In the genomic region with DNA sequence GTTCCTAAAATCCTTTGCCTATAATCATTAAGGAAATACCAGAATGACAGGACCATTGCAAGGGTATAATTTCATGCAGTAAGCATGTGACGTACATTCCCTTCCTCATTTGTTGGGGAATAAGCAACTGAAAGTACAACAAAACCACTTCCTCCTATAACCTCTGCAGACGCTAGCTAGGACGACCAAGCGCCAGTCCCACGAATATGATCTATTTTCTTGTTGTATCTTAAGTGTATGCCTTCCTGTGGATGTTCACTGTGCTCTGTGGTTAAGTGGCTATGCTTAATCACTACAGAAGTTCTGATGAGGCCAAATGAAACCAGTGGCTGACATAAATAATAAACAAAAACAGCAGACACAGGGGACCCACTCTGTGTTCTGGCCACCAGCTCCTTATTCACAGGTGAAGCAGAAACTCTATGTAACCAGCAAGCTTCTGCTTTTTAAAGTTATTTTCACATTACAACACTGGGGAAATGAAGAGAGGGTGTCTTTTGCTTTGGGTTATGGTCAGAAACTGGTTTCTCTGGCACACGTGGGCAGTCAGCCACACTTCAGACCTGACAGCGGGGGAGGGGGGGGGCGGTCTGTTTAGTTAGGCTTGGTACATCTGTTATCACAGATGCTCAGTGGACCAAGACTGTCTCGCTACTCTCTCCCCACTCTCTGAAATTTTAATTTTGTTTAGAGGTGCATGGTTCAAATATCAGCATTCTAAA, we compare ENCODE assay signal across 10 mouse cellular contexts.
DNase-seq lines count a peak whose midpoint lies in the region; ATAC-seq and TF ChIP-seq lines count a peak whose summit lies in the region.
"Had no signal": no experiment of that assay in that cellular context is flagged by ENCODE, and none has a peak within 500 bp of the region (broad histone marks: within the 10 kb centered on the region; RNA-seq: fewer than 3 reads in every experiment).

No protein-coding gene starts in this region.

- no peaks in the 10 kb centered on the region for H3K9me3 ChIP-seq in forebrain, embryonic 13.5 days (replicated peaks)
- H3K9me3 ChIP-seq in forebrain, embryonic 12.5 days: no peaks in the 10 kb centered on the region
- H3K9me3 ChIP-seq in intestine, postnatal 0 days (ENCODE audit: control insufficient read depth): no peaks in the 10 kb centered on the region
- H3K9me3 ChIP-seq: kidney, embryonic 15.5 days had no signal

- peak; percentile 56 for DNase-seq in lung, postnatal 36 days
- no peak for DNase-seq in lung, postnatal 4 days
- peak; percentile 22 to 24 for DNase-seq in thymus, postnatal 36 days
- no peak for DNase-seq in yolk sac, embryonic 10.5 days (ENCODE audit: low spot score)
- DNase-seq: cerebellum, adult 8-10 months had no signal

- WGBS in forebrain, embryonic 13.5 days: 77% methylated on average over 9 of the region's 9 CpGs
- 80% methylated on average over 9 of the region's 9 CpGs for WGBS in forebrain, embryonic 12.5 days
- WGBS in intestine, postnatal 0 days: 67% methylated on average over 9 of the region's 9 CpGs

- no peak overlapping the region for H3K27ac ChIP-seq in forebrain, embryonic 13.5 days
- no peak overlapping the region for H3K27ac ChIP-seq in forebrain, embryonic 12.5 days
- H3K27ac ChIP-seq in intestine, postnatal 0 days (ENCODE audit: low read depth, low read length): no peak overlapping the region; the same call in 1 of the 2 replicates
- H3K27ac ChIP-seq: kidney, embryonic 15.5 days had no signal

- 0 out of 2 replicates have a peak, but pooled peaks cover 6% of the 10 kb centered on the region for H3K36me3 ChIP-seq in forebrain, embryonic 13.5 days (ENCODE audit: poor library complexity, severe bottlenecking)
- 0 out of 2 replicates have a peak, but pooled peaks cover 7% of the 10 kb centered on the region for H3K36me3 ChIP-seq in forebrain, embryonic 12.5 days (replicated peaks)
- peaks cover 15% of the 10 kb centered on the region for H3K36me3 ChIP-seq in intestine, postnatal 0 days (ENCODE audit: control insufficient read depth, insufficient read depth)

- H3K9ac ChIP-seq in forebrain, embryonic 13.5 days: no peak overlapping the region
- no peak overlapping the region for H3K9ac ChIP-seq in forebrain, embryonic 12.5 days
- H3K9ac ChIP-seq in intestine, postnatal 0 days (ENCODE audit: low read depth, low read length): no peak overlapping the region
- H3K9ac ChIP-seq: kidney, embryonic 15.5 days had no signal

- TF ChIP-seq CTCF in intestine, postnatal 0 days (IDR thresholded peaks at IDR 0.05; ENCODE audit: low read depth): no peak

- H3K4me3 ChIP-seq in forebrain, embryonic 13.5 days: no peak overlapping the region
- H3K4me3 ChIP-seq in forebrain, embryonic 12.5 days (replicated peaks): no peak overlapping the region
- no peak overlapping the region for H3K4me3 ChIP-seq in intestine, postnatal 0 days (ENCODE audit: low read depth, low read length)
- H3K4me3 ChIP-seq: kidney, embryonic 15.5 days had no signal

- H3K27me3 ChIP-seq in forebrain, embryonic 13.5 days: no peaks in the 10 kb centered on the region
- H3K27me3 ChIP-seq in forebrain, embryonic 12.5 days: no peaks in the 10 kb centered on the region
- H3K27me3 ChIP-seq in intestine, postnatal 0 days (replicated peaks; ENCODE audit: control insufficient read depth, insufficient read depth, low read length): no peaks in the 10 kb centered on the region
- H3K27me3 ChIP-seq: kidney, embryonic 15.5 days had no signal

- no peak overlapping the region for H3K4me2 ChIP-seq in forebrain, embryonic 13.5 days
- H3K4me2 ChIP-seq in forebrain, embryonic 12.5 days: no peak overlapping the region
- H3K4me2 ChIP-seq in intestine, postnatal 0 days (replicated peaks; ENCODE audit: low read depth): no peak overlapping the region
- H3K4me2 ChIP-seq: kidney, embryonic 15.5 days had no signal

- ATAC-seq in forebrain, embryonic 13.5 days: peak; percentile 65; the same call in 1 of the 2 replicates
- ATAC-seq in forebrain, embryonic 12.5 days (ENCODE audit: low FRiP score): no peak
- peak; percentile 93 for ATAC-seq in megakaryocyte progenitor cell, adult 5-6 weeks (replicated peaks; ENCODE audit: poor library complexity)
- ATAC-seq in intestine, postnatal 0 days: no peak

- no peaks in the 10 kb centered on the region for H3K4me1 ChIP-seq in forebrain, embryonic 13.5 days
- H3K4me1 ChIP-seq in forebrain, embryonic 12.5 days: no peaks in the 10 kb centered on the region; the same call in 1 of the 2 replicates
- H3K4me1 ChIP-seq in intestine, postnatal 0 days (replicated peaks; ENCODE audit: control insufficient read depth, insufficient read depth, low read length): no peaks in the 10 kb centered on the region

Comparison
In these comparisons a context has a peak if more than half of its experiments do, and no peak if none do; other contexts are left out.
1. ATAC-seq: peak in forebrain, embryonic 13.5 days (single experiment) and megakaryocyte progenitor cell, adult 5-6 weeks (single experiment); none in forebrain, embryonic 12.5 days (single experiment) and intestine, postnatal 0 days (single experiment).
2. DNase-seq: peak in lung, postnatal 36 days (single experiment) and thymus, postnatal 36 days (2 of 2); none in lung, postnatal 4 days (0 of 2) and yolk sac, embryonic 10.5 days (single experiment).